Mouse (Mus musculus) layer of hippocampus, adult 11-12 months (tissue): Measurements from ENCODE around the gene Cd300lf.

Experiments
- DNase-seq: peaks from one replicate; pipeline ENCODE4 v3.0.0; 2022; ENCODE audit warnings: low spot score

Cd300lf gene

DNA sequence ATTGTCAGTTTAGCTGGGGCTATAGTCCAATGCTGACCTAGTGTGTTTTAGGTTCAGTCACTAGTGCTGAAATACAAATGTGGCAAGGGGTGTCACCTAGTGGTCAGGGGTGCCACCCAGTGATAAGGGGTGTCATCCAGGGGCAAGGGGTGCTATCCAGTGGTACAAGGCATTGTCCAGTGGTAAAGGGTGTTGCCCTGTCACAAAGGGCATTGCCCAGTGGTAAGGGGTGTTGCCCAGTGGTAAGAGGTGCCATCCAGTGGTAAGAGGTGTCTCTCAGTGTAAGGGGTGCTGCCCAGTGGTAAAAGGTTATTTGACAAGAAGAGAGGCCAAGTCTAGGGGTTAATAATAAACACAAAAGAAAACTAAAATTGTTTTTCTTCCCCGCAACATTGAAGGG, 56.4 kb downstream of the Cd300lf start:
- no peak for DNase-seq

DNA sequence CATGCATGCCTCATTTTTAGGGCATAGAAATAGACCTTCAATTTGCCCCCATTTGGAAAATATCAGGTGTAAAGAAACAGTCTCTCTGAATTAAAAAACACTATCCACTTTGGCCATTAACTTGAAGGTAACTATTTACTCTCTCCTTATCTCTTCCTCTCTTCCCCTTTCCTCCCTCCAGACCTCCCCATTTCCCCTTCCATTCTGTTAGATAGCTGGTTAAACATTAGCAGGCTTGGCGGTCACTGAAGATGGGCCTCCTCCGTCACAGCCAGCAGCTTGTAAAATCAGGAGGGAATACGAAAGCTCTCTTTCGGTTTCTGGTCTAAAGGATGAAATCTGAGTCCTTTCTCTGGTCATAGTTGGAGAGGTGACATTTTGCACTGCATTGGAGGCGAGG, 57.9 kb downstream of the Cd300lf start:
- no peak for DNase-seq

DNA sequence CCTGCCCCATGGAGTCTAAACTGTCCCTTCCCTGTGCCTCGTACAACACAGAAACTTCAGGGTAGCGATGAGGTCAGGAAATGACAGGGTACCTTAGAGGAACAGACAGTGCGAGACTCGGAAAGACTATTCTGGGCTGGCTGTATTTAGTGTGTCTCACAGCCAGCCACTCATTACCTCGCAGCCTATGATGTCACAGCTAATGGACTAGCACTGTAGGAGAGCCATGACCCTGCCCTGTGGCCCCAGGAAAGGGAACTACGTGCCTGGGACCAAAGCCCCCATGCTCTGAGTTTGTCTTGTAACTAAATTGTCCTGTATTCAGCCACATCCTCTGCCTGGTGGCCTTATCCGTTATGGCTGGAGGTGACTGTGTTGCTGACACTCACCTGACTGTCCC, 58.4 kb downstream of the Cd300lf start:
- no peak for DNase-seq

DNA sequence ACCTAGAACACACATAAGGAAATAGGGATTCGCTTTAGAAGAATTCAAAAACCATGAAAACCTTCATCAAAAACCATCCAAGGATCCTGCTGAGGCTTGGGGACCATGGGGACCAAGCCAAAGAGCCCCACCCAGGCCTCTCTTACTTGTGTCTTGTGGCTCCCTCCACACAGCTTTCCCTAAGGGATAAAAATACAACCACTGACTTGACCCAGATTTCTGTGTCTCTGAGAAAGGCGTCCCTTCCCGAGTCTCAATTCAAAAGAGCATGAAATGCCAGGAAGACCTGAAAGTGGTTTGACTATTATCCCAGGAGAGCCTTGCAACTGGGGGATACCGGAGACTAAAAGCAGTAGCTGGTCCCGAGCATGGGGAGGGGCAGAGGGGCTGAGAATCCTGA, 60.8 kb downstream of the Cd300lf start:
- no peak for DNase-seq

DNA sequence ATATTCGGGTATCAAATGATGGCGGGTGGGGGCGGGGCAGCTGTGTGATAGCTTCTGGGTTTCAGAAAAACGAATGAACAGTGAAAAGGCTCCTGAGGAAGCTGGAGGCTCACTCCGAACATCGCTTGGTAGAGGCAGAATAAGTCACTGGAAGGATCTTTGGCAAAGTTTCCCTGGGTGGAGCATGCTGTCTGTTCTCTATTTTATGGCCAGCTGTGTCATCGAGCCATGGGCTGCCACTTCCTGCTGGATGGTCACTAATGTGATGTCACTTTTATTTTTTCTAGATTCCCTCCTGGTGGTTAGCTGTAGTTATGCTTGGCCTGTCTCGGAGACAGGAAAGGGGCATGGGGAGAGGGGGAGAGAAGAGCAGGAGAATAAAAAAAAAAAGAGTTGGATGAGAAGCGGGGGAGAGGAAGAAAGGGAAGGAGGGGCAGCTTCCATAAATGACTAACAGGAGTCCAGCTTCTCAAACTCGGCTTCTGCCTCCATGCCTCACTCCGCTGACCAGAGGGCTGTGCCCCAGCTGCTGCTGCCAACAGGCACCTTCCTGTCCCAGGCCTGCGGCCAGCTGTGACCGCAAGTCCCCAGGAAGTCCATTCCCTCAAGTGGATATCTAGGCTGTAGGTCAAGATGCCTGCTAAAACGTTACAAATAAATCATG, 62.0 kb downstream of the Cd300lf start:
- no peak for DNase-seq

DNA sequence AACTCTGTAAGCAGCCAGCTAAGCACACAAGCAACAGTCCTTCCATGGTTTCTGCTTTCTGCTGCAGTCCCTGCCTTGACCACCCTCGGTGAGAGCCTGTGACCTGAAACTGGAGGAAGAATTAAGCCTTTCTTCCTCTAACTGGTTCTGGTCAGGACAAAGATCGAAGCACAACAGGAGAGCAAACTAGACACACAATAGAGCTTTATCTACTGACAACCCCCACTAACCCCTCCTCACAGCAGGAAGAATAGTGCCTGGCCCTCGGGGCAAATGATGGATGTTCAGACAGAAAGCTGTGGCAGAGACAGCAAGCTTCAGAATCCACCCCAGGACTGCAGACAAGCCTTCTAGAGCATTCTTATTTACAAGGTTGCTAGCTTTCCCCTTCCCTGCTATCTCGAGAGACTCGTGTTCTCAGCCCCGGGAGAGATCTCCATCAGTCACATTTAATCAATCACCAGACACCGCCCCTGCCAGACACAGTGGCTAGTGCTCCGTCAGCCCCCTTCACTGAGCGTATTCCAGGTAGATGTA, 62.7 kb downstream of the Cd300lf start:
- DNase-seq, result no peak

DNA sequence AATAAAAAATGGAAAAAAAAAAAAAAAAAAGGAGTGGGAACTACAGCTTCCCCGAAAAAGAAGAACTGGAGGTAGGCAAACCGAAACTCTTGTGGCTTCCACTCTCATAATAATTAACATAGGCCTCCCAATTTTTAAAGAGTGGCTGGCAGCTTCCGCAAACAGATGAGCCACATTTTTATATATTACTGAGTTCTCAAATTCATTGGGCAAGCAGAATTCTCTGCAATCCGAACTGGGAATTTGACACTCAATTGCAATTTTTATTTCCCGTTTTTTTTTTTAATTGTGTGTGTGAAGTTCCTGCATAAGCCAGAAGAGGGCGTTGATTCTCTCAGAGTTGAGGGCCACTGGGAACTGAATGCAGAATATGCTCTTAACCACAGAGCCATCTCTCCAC, 67.0 kb downstream of the Cd300lf start:
- DNase-seq, result no peak
